Mouse (Mus musculus): ENCODE data around the gene Mmp9. TPM values are rescaled to one million over a fixed set of nuclear protein-coding genes. Genes with fewer than 3 reads are reported as not detected.
A peak's percentile ranks its signal among the peaks of the same experiment; 100 is the strongest.

Gene Mmp9
- total and polyA plus RNA-seq, 3 experiments, result 1.4 to 2.1 (median 1.6) TPM

GRCm38 (mm10) chr2:164991808-164992207 is 51.2 kb downstream of the Mmp9 start:
- no peak for DNase-seq

GRCm38 (mm10) chr2:164994156-164994555 is 53.6 kb downstream of the Mmp9 start:
- no peak for DNase-seq

GRCm38 (mm10) chr2:164994659-164995428 is 54.3 kb downstream of the Mmp9 start:
- DNase-seq, result no peak

GRCm38 (mm10) chr2:164995976-164996375 is 55.4 kb downstream of the Mmp9 start:
- no peak for DNase-seq

- no peak for DNase-seq
Measured at GRCm38 (mm10) chr2:164996848-164997720, 56.5 kb downstream of the Mmp9 start.

GRCm38 (mm10) chr2:164997721-164998428 is 57.3 kb downstream of the Mmp9 start:
- DNase-seq, result peak; percentile 78

- DNase-seq, result no peak
Measured at GRCm38 (mm10) chr2:165001958-165002357, 61.4 kb downstream of the Mmp9 start.

GRCm38 (mm10) chr2:165003108-165003507 is 62.5 kb downstream of the Mmp9 start:
- DNase-seq, result no peak

GRCm38 (mm10) chr2:165004237-165004636 is 63.7 kb downstream of the Mmp9 start:
- DNase-seq, result no peak

Other genes with a start within 250 kb of the Mmp9 start
- not detected for gene Spint4, start 242.3 kb upstream of the Mmp9 start, total RNA-seq (2021)
- not detected in 2 replicates for gene Spint4, start 242.3 kb upstream of the Mmp9 start, polyA plus RNA-seq (2012; rRNA removed)
- gene Spint5, start 225.5 kb upstream of the Mmp9 start, total RNA-seq (2021), result not detected
- not detected in 2 replicates for gene Spint5, start 225.5 kb upstream of the Mmp9 start, polyA plus RNA-seq (2012; rRNA removed)
- gene Wfdc3, start 194.8 kb upstream of the Mmp9 start, total RNA-seq (2021), result under 1 TPM; 0.24 to 0.32 TPM
- gene Wfdc3, start 194.8 kb upstream of the Mmp9 start, polyA plus RNA-seq (2012; rRNA removed), result 0.17 and 0.27 TPM in 2 replicates
- 10 to 100 TPM; 34.9 to 41.8 TPM for gene Dnttip1, start 194.8 kb upstream of the Mmp9 start, total RNA-seq (2021)
- gene Dnttip1, start 194.8 kb upstream of the Mmp9 start, polyA plus RNA-seq (2012; rRNA removed), result 29.7 and 44.4 TPM in 2 replicates
- gene Ube2c, start 170.9 kb upstream of the Mmp9 start, total RNA-seq (2021), result 1 to 10 TPM; 2.5 to 5.2 TPM
- gene Ube2c, start 170.9 kb upstream of the Mmp9 start, polyA plus RNA-seq (2012; rRNA removed), result 7.1 and 9.1 TPM in 2 replicates
- not detected for gene Tnnc2, start 160.8 kb upstream of the Mmp9 start, total RNA-seq (2021)
- gene Tnnc2, start 160.8 kb upstream of the Mmp9 start, polyA plus RNA-seq (2012; rRNA removed), result not detected in 2 replicates
- 10 to 100 TPM; 26.5 to 43.1 TPM for gene Snx21, start 155.0 kb upstream of the Mmp9 start, total RNA-seq (2021)
- gene Snx21, start 155.0 kb upstream of the Mmp9 start, polyA plus RNA-seq (2012; rRNA removed), result 109 and 111 TPM in 2 replicates
- 10 to 100 TPM; 28.3 to 30.4 TPM for gene Acot8, start 135.9 kb upstream of the Mmp9 start, total RNA-seq (2021)
- gene Acot8, start 135.9 kb upstream of the Mmp9 start, polyA plus RNA-seq (2012; rRNA removed), result 59.2 and 64.4 TPM in 2 replicates
- 1 to 10 TPM; 3.5 to 5.7 TPM for gene Zswim3, start 135.7 kb upstream of the Mmp9 start, total RNA-seq (2021)
- gene Zswim3, start 135.7 kb upstream of the Mmp9 start, polyA plus RNA-seq (2012; rRNA removed), result 2.3 and 2.5 TPM in 2 replicates
- gene Zswim1, start 118.1 kb upstream of the Mmp9 start, total RNA-seq (2021), result 10 to 100 TPM; 11.0 to 11.7 TPM
- gene Zswim1, start 118.1 kb upstream of the Mmp9 start, polyA plus RNA-seq (2012; rRNA removed), result 19.7 and 21.8 TPM in 2 replicates
- gene Spata25, start 112.2 kb upstream of the Mmp9 start, total RNA-seq (2021), result not detected
- not detected in 2 replicates for gene Spata25, start 112.2 kb upstream of the Mmp9 start, polyA plus RNA-seq (2012; rRNA removed)
- gene Ctsa, start 107.9 kb upstream of the Mmp9 start, total RNA-seq (2021), result 100 to 1,000 TPM; 114 to 124 TPM
- gene Ctsa, start 107.9 kb upstream of the Mmp9 start, polyA plus RNA-seq (2012; rRNA removed), result 304 and 353 TPM in 2 replicates
- gene Neurl2, start 107.3 kb upstream of the Mmp9 start, total RNA-seq (2021), result 1 to 10 TPM; 1.4 to 2.7 TPM
- gene Neurl2, start 107.3 kb upstream of the Mmp9 start, polyA plus RNA-seq (2012; rRNA removed), result 5.6 and 6.7 TPM in 2 replicates
- gene Pltp, start 83.1 kb upstream of the Mmp9 start, total RNA-seq (2021), result 10 to 100 TPM; 21.1 to 36.6 TPM
- 63.9 and 72.0 TPM in 2 replicates for gene Pltp, start 83.1 kb upstream of the Mmp9 start, polyA plus RNA-seq (2012; rRNA removed)
- 10 to 100 TPM; 45.1 to 51.6 TPM for gene Pcif1, start 61.5 kb upstream of the Mmp9 start, total RNA-seq (2021)
- gene Pcif1, start 61.5 kb upstream of the Mmp9 start, polyA plus RNA-seq (2012; rRNA removed), result 66.3 and 67.2 TPM in 2 replicates
- 10 to 100 TPM; 16.7 to 21.9 TPM for gene Zfp335, start 29.0 kb upstream of the Mmp9 start, total RNA-seq (2021)
- 37.4 TPM in 2 replicates for gene Zfp335, start 29.0 kb upstream of the Mmp9 start, polyA plus RNA-seq (2012; rRNA removed)
- 1 to 10 TPM; 3.5 to 5.4 TPM for gene Slc12a5, start 20.0 kb downstream of the Mmp9 start, total RNA-seq (2021)
- gene Slc12a5, start 20.0 kb downstream of the Mmp9 start, polyA plus RNA-seq (2012; rRNA removed), result 21.4 and 27.6 TPM in 2 replicates
- 10 to 100 TPM; 21.0 to 37.6 TPM for gene Ncoa5, start 94.1 kb downstream of the Mmp9 start, total RNA-seq (2021)
- gene Ncoa5, start 94.1 kb downstream of the Mmp9 start, polyA plus RNA-seq (2012; rRNA removed), result 22.3 and 22.6 TPM in 2 replicates
- 1 to 10 TPM; 2.4 to 2.9 TPM for gene Cd40, start 114.8 kb downstream of the Mmp9 start, total RNA-seq (2021)
- 3.2 and 5.3 TPM in 2 replicates for gene Cd40, start 114.8 kb downstream of the Mmp9 start, polyA plus RNA-seq (2012; rRNA removed)
- not detected for gene 1700025C18Rik, start 150.0 kb downstream of the Mmp9 start, total RNA-seq (2021)
- not detected in 2 replicates for gene 1700025C18Rik, start 150.0 kb downstream of the Mmp9 start, polyA plus RNA-seq (2012; rRNA removed)

All from adrenal gland, adult 2 months (tissue).